Mouse (Mus musculus) thymus, adult 18-20 months (tissue): Measurements from ENCODE around the gene Gmppa.

Experiments
- DNase-seq, 2 experiments: peaks; one replicate each; pipeline ENCODE4 v3.0.0; 2022; ENCODE audit warnings: mixed read lengths in 2 of 2

Gmppa gene

GRCm38 (mm10) chr1:75490785-75491551 is 55.2 kb downstream of the Gmppa start:
- no peak for DNase-seq

GRCm38 (mm10) chr1:75492579-75493170 is 56.9 kb downstream of the Gmppa start:
- DNase-seq = no peak
